8 mouse cellular contexts compared by ENCODE assay signal in the genomic region with DNA sequence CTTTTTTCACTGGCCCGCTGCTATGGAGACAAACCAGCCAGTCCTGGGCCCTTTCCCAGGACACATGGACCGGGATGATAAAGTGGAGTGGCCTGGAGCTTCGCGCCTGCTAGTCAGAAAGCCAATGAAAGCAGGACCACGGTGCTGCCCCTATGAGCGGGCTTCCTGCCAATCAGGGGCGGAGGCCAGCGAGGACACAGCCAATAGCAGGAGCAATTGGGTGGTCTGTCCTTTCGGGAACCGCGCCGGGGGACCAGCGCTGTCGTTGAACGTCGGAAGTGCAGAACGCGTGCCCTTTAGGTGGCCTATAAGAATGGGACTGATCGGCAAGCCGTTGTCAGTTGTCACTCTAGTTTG. TPM values are rescaled to one million over a fixed set of nuclear protein-coding genes. Genes with fewer than 3 reads are reported as not detected.
DNase-seq lines count a peak whose midpoint lies in the region; ATAC-seq and TF ChIP-seq lines count a peak whose summit lies in the region.

No protein-coding gene starts in this region.

- H3K27ac ChIP-seq in embryonic fibroblast, embryonic 13.5 days (ENCODE audit: insufficient read depth, low read length) = peak overlapping the region; percentile 7; the same call in 1 of the 2 replicates
- H3K27ac ChIP-seq in heart, embryonic 13.5 days (replicated peaks) = peak overlapping the region; percentile 77
- H3K27ac ChIP-seq in liver, embryonic 15.5 days (replicated peaks) = peak overlapping the region; percentile 99
- peak overlapping the region; percentile 53; the same call in 1 of the 2 replicates for H3K27ac ChIP-seq in neural tube, embryonic 12.5 days
- peak overlapping the region; percentile 71 for H3K27ac ChIP-seq in stomach, postnatal 0 days (replicated peaks)

- peak; percentile 81 for DNase-seq in layer of hippocampus, adult 11-12 months (ENCODE audit: low spot score)
- DNase-seq in layer of hippocampus, adult 9-10 months (ENCODE audit: low spot score) = no peak
- peak; percentile 88 for DNase-seq in kidney, postnatal 10 days
- peak; percentile 47 for DNase-seq in stomach, postnatal 0 days (ENCODE audit: low spot score)

- no peak for TF ChIP-seq EP300 in stomach, postnatal 0 days (optimal IDR thresholded peaks at IDR 0.05)

- no peak; the same call in 1 of the 2 replicates for ATAC-seq in heart, embryonic 13.5 days (ENCODE audit: extremely low read depth, insufficient number of reproducible peaks, low FRiP score, low TSS enrichment)
- ATAC-seq in liver, embryonic 15.5 days (ENCODE audit: insufficient read depth) = peak; percentile 52
- ATAC-seq in neural tube, embryonic 12.5 days (ENCODE audit: low FRiP score, low read depth) = peak; percentile 72
- peak; percentile 13; the same call in 1 of the 2 replicates for ATAC-seq in stomach, postnatal 0 days (ENCODE audit: low FRiP score, low TSS enrichment)

- H3K9ac ChIP-seq in heart, embryonic 13.5 days = peak overlapping the region; percentile 90
- H3K9ac ChIP-seq in liver, embryonic 15.5 days = peak overlapping the region; percentile 60
- peak overlapping the region; percentile 38; the same call in 1 of the 2 replicates for H3K9ac ChIP-seq in neural tube, embryonic 12.5 days
- H3K9ac ChIP-seq in stomach, postnatal 0 days (ENCODE audit: low read length) = peak overlapping the region; percentile 50; the same call in 1 of the 2 replicates

- TF ChIP-seq POLR2A in embryonic fibroblast, embryonic 13.5 days (IDR thresholded peaks at IDR 0.05; ENCODE audit: low read depth, low read length) = no peak

- H3K27me3 ChIP-seq in heart, embryonic 13.5 days (replicated peaks) = peaks cover 23% of the 10 kb centered on the region
- H3K27me3 ChIP-seq in liver, embryonic 15.5 days = no peaks in the 10 kb centered on the region
- H3K27me3 ChIP-seq in neural tube, embryonic 12.5 days (replicated peaks) = no peaks in the 10 kb centered on the region
- no peaks in the 10 kb centered on the region for H3K27me3 ChIP-seq in stomach, postnatal 0 days (ENCODE audit: control insufficient read depth, insufficient read depth, low read length)

- no peaks in the 10 kb centered on the region for H3K9me3 ChIP-seq in heart, embryonic 13.5 days
- no peaks in the 10 kb centered on the region for H3K9me3 ChIP-seq in liver, embryonic 15.5 days (replicated peaks)
- no peaks in the 10 kb centered on the region for H3K9me3 ChIP-seq in neural tube, embryonic 12.5 days
- no peaks in the 10 kb centered on the region for H3K9me3 ChIP-seq in stomach, postnatal 0 days (ENCODE audit: control insufficient read depth, low read length)

- peak overlapping the region; percentile 96 for H3K4me2 ChIP-seq in heart, embryonic 13.5 days
- H3K4me2 ChIP-seq in liver, embryonic 15.5 days = peak overlapping the region; percentile 87
- peak overlapping the region; percentile 91 for H3K4me2 ChIP-seq in neural tube, embryonic 12.5 days (replicated peaks)
- H3K4me2 ChIP-seq in stomach, postnatal 0 days (replicated peaks; ENCODE audit: low read depth) = peak overlapping the region; percentile 90

- no peak for TF ChIP-seq CTCF in embryonic fibroblast, embryonic 13.5 days (IDR thresholded peaks at IDR 0.05; ENCODE audit: borderline replicate concordance, insufficient read depth, low read length)
- no peak for TF ChIP-seq CTCF in stomach, postnatal 0 days (IDR thresholded peaks at IDR 0.05; ENCODE audit: low read depth)

- peaks cover 12% of the 10 kb centered on the region for H3K36me3 ChIP-seq in heart, embryonic 13.5 days
- H3K36me3 ChIP-seq in liver, embryonic 15.5 days (replicated peaks) = peaks cover 18% of the 10 kb centered on the region
- H3K36me3 ChIP-seq in neural tube, embryonic 12.5 days = peaks cover 3% of the 10 kb centered on the region; the same call in 1 of the 2 replicates
- H3K36me3 ChIP-seq in stomach, postnatal 0 days (ENCODE audit: control insufficient read depth, insufficient read depth, low read length) = peaks cover 4% of the 10 kb centered on the region; the same call in 1 of the 2 replicates

- 2% methylated on average over 20 of the region's 20 CpGs for WGBS in heart, embryonic 13.5 days
- WGBS in liver, embryonic 15.5 days (ENCODE audit: insufficient replicate concordance) = 3% methylated on average over 20 of the region's 20 CpGs
- WGBS in neural tube, embryonic 12.5 days = 3% methylated on average over 20 of the region's 20 CpGs
- 4% methylated on average over 20 of the region's 20 CpGs for WGBS in stomach, postnatal 0 days

- H3K4me3 ChIP-seq in embryonic fibroblast, embryonic 13.5 days (ENCODE audit: insufficient read depth, low read length) = peak overlapping the region; percentile 30
- peak overlapping the region; percentile 71 for H3K4me3 ChIP-seq in heart, embryonic 13.5 days
- peak overlapping the region; percentile 73 for H3K4me3 ChIP-seq in liver, embryonic 15.5 days (replicated peaks)
- peak overlapping the region; percentile 66 for H3K4me3 ChIP-seq in neural tube, embryonic 12.5 days
- H3K4me3 ChIP-seq in stomach, postnatal 0 days (ENCODE audit: low read depth, low read length) = peak overlapping the region; percentile 53

- H3K4me1 ChIP-seq in embryonic fibroblast, embryonic 13.5 days (ENCODE audit: control insufficient read depth, insufficient read depth, low read length) = peaks cover 12% of the 10 kb centered on the region
- peaks cover 23% of the 10 kb centered on the region for H3K4me1 ChIP-seq in heart, embryonic 13.5 days
- H3K4me1 ChIP-seq in liver, embryonic 15.5 days (replicated peaks) = peaks cover 40% of the 10 kb centered on the region
- peaks cover 9% of the 10 kb centered on the region; the same call in 1 of the 2 replicates for H3K4me1 ChIP-seq in neural tube, embryonic 12.5 days
- peaks cover 7% of the 10 kb centered on the region for H3K4me1 ChIP-seq in stomach, postnatal 0 days (replicated peaks; ENCODE audit: control insufficient read depth, insufficient read depth)

RNA-seq across cellular contexts. Expression of gene Kctd7, which starts 0.7 kb away (rescaled TPM):
- 3.6 and 4.4 TPM in 2 replicates for polyA plus RNA-seq in embryonic fibroblast, embryonic 13.5 days (2011; ENCODE audit: insufficient read length, low read depth, missing spikeins)
- polyA plus RNA-seq in heart, embryonic 13.5 days (2015; fragmentation: Nextera tagmentation; extraction: Ambion mirVana) = 4.0 and 4.6 TPM in 2 replicates
- 6.0 and 6.6 TPM in 2 replicates for polyA plus RNA-seq in liver, embryonic 15.5 days (2015; fragmentation: Nextera tagmentation; extraction: Ambion mirVana)
- 12.2 and 12.6 TPM in 2 replicates for polyA plus RNA-seq in neural tube, embryonic 12.5 days (2016; fragmentation: Nextera tagmentation; extraction: Ambion mirVana)
- 2.3 and 2.4 TPM in 2 replicates for polyA plus RNA-seq in stomach, postnatal 0 days (2015; fragmentation: Nextera tagmentation; extraction: Ambion mirVana)

RNA-seq across cellular contexts. Expression of gene Rabgef1, which starts 27.6 kb away (rescaled TPM):
- 21.8 and 27.7 TPM in 2 replicates for polyA plus RNA-seq in embryonic fibroblast, embryonic 13.5 days (2011; ENCODE audit: insufficient read length, low read depth, missing spikeins)
- 18.3 and 19.9 TPM in 2 replicates for polyA plus RNA-seq in heart, embryonic 13.5 days (2015; fragmentation: Nextera tagmentation; extraction: Ambion mirVana)
- polyA plus RNA-seq in liver, embryonic 15.5 days (2015; fragmentation: Nextera tagmentation; extraction: Ambion mirVana) = 22.7 and 25.2 TPM in 2 replicates
- polyA plus RNA-seq in neural tube, embryonic 12.5 days (2016; fragmentation: Nextera tagmentation; extraction: Ambion mirVana) = 34.3 and 35.2 TPM in 2 replicates
- 33.0 and 33.6 TPM in 2 replicates for polyA plus RNA-seq in stomach, postnatal 0 days (2015; fragmentation: Nextera tagmentation; extraction: Ambion mirVana)

Comparison
In these comparisons a context has a peak if more than half of its experiments do, and no peak if none do; other contexts are left out.
1. H3K27ac ChIP-seq: peak in every context shown above with its lines; median percentile 99 in liver, embryonic 15.5 days; 77 in heart, embryonic 13.5 days; 71 in stomach, postnatal 0 days; 53 in neural tube, embryonic 12.5 days; 7 in embryonic fibroblast, embryonic 13.5 days.
2. H3K9ac ChIP-seq: peak in every context shown above with its lines; median percentile 90 in heart, embryonic 13.5 days; 60 in liver, embryonic 15.5 days; 50 in stomach, postnatal 0 days; 38 in neural tube, embryonic 12.5 days.